Mouse (Mus musculus) bone marrow, adult 2 months (tissue): ENCODE results near the gene Large1.

Experiments used
- CTCF ChIP-seq: fragments of 200-500 bp; IDR thresholded peaks from 2 replicates; pipeline ENCODE4 v1.5.1; 2011; ENCODE audit warnings: low read length, control low read depth; ENCODE audit not compliant: control insufficient read depth, insufficient read depth
- POLR2A ChIP-seq: fragments of 200-500 bp; IDR thresholded peaks from 2 replicates; pipeline ENCODE4 v1.6.1; 2011; ENCODE audit warnings: low read depth, mild to moderate bottlenecking, control low read depth, low read length, borderline replicate concordance; ENCODE audit not compliant: control insufficient read depth

- no peak for TF ChIP-seq POLR2A
- TF ChIP-seq CTCF = no peak
Observed at GRCm38 (mm10) chr8:73233358-73234041, 119.8 kb downstream of the Large1 start.
